Mouse (Mus musculus) liver, adult 2 months (tissue): ENCODE results near the gene Cd79b.

Source experiments
- CTCF ChIP-seq: fragments of 200-500 bp; IDR thresholded peaks from 2 replicates; pipeline ENCODE4 v1.5.1; 2011; ENCODE audit warnings: low read depth, low read length, control low read depth
- POLR2A ChIP-seq: fragments of 200-500 bp; IDR thresholded peaks from 2 replicates; pipeline ENCODE4 v1.6.1; 2011; ENCODE audit warnings: low read length, control low read depth; ENCODE audit not compliant: insufficient read depth; ENCODE audit errors: extremely low read depth

DNA sequence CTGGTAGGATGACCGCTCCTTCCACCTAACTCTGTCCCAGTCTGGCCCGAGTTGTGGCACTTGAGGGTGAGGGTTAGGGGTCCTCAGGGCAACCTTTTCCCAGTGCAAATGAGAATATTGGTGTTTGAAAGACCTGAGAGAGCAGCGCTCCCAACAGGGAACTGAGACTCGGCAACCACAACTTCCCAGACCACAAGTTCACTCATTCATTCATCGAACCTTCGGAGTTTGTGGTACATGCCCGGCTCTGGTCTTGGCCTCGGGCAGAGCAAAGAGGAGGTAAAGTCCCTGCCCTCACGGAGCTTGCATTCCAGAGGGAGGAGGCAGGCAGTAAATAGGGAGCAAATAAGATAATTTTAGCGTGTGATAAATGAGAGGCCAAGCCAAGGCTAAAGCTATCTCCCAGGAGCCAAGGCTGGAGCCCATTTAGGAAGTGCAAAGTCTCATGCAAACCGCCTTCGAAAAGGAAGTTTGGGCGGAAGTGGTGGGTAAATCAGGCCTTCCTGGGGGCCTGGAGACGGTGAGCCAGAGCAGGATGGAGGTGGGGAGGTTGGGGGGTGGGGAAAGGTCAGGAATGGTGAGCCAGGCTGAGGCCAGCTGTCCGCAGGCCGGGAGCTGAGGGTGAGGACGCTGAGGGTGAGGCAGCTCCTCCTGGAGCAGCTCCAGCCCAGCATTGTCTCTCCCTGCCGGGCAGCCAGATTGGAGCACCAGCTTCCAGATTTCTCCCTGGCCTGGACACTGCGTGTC, 41.0 kb upstream of the Cd79b start:
- TF ChIP-seq CTCF (no peak), POLR2A (no peak)
